Mouse (Mus musculus) ES-E14 (cell line): Measurements from ENCODE around the gene D13Ertd608e. TPM values are rescaled to one million over a fixed set of nuclear protein-coding genes. Genes with fewer than 3 reads are reported as not detected.
"Not testable (repeated sequence)": the region's sequence is repeated elsewhere in the genome, so short reads cannot be mapped to it uniquely, and the experiment has no call there.

Source experiments
- DNase-seq: peaks from one replicate; pipeline ENCODE4 v3.0.0-alpha.2; 2013; ENCODE audit warnings: low read depth, low spot score
- H3K27ac ChIP-seq: 2 replicates; pipeline ENCODE4 v1.5.1; 2012; ENCODE audit warnings: low read depth, mild to moderate bottlenecking, low read length, moderate library complexity, mixed read lengths; ENCODE audit not compliant: poor library complexity, insufficient read depth, severe bottlenecking
- H3K36me3 ChIP-seq: 2 replicates; pipeline ENCODE4 v1.6.1; 2012; ENCODE audit warnings: mild to moderate bottlenecking, low read length, moderate library complexity, mixed read lengths; ENCODE audit not compliant: control insufficient read depth, poor library complexity, insufficient read depth, severe bottlenecking
- H3K4me1 ChIP-seq, 2 experiments: fragments of 150-350 bp in 1 of 2; sonication (generic) in 1 of 2; 2 replicates each; pipeline ENCODE4 v1.6.1; 2012; ENCODE audit warnings: low read length in 2 of 2, mild to moderate bottlenecking in 1 of 2, mixed read lengths in 1 of 2; ENCODE audit not compliant: control insufficient read depth in 2 of 2, insufficient read depth in 2 of 2, poor library complexity in 1 of 2
- H3K4me3 ChIP-seq, 2 experiments: fragments of 150-350 bp in 1 of 2; sonication (generic) in 1 of 2; 2 replicates each; pipeline ENCODE4 v1.5.1; 2012; ENCODE audit warnings: low read length in 2 of 2, low read depth in 1 of 2, mild to moderate bottlenecking in 1 of 2, mixed read lengths in 1 of 2; ENCODE audit not compliant: insufficient read depth in 1 of 2, poor library complexity in 1 of 2, severe bottlenecking in 1 of 2
- H3K9ac ChIP-seq: 2 replicates; pipeline ENCODE4 v1.6.1; 2012; ENCODE audit warnings: low read depth, mild to moderate bottlenecking, low read length, mixed read lengths; ENCODE audit not compliant: poor library complexity, insufficient read depth, severe bottlenecking
- H3K9me3 ChIP-seq: fragments of 150-350 bp; sonication (generic); 2 replicates; pipeline ENCODE4 v1.6.1; 2012; ENCODE audit warnings: low read depth, mild to moderate bottlenecking, low read length; ENCODE audit not compliant: control insufficient read depth, insufficient read depth
- ZC3H11A ChIP-seq: IDR thresholded peaks from 2 replicates; pipeline ENCODE4 v1.6.1; 2012; ENCODE audit warnings: low read depth, mild to moderate bottlenecking, inconsistent platforms, low read length, borderline replicate concordance
- ZNF384 ChIP-seq: IDR thresholded peaks from 2 replicates; pipeline ENCODE4 v1.6.1; 2012; ENCODE audit warnings: low read depth, low read length, inconsistent platforms
- in situ Hi-C, 2 experiments: fragments of 600-800 bp; cut with MboI; formaldehyde crosslinking; loops; one replicate each; pipeline ENCODE4 v1.15.1; 2025; ENCODE audit warnings: low sequenced_read_pairs in 2 of 2, inconsistent platforms in 1 of 2; ENCODE audit not compliant: unreplicated experiment in 2 of 2
- total RNA-seq: library from RNA; depleted of rRNA; stranded (reverse); fragments of 300-350 nt; gene quantifications from 2 replicates; pipeline ENCODE4 v1.2.3, GENCODE M21; 2012

Gene D13Ertd608e
- total RNA-seq, 1 experiment: 7.9 TPM

DNA sequence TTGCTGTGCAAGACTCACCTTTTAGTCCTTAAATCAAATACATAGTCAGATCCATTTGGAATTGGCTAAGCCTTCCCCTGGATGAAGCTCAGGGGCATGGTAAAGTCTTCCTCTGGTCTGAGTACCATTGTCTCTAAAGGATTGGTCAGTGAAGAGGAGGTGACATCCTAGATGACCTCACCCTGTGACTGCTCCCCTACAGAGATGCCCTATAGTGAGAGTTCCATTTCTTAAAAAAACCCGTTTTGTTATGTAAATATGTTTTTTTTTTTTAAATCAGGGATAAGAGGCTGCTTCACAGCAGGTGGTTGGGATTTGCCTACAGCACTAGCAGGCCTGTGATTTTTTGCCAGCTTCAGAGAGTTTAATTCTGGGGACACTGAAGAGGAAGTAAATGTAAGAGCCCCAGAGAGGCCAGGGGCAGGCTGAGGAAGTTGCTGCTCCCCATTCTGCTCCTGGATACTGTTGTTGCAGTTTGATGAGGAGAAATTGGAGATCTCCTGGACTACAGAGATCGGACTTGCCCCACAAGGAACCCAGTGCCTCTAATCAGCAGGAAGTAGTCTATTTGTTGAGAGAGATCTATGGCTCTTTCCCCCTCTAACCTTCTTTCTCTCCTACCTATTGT lies 18.1 kb upstream of the D13Ertd608e start:
- no peak overlapping the region for H3K27ac ChIP-seq
- no peak for DNase-seq
- H3K9me3 ChIP-seq: no peaks in the 10 kb centered on the region
- no peak overlapping the region for H3K4me3 ChIP-seq
- no peak overlapping the region for H3K9ac ChIP-seq
- H3K4me1 ChIP-seq: no peaks in the 10 kb centered on the region
- in situ Hi-C loops: no loop called here
- TF ChIP-seq ZNF384 (peak; percentile 77), ZC3H11A (no peak)
- H3K36me3 ChIP-seq: no peaks in the 10 kb centered on the region

DNA sequence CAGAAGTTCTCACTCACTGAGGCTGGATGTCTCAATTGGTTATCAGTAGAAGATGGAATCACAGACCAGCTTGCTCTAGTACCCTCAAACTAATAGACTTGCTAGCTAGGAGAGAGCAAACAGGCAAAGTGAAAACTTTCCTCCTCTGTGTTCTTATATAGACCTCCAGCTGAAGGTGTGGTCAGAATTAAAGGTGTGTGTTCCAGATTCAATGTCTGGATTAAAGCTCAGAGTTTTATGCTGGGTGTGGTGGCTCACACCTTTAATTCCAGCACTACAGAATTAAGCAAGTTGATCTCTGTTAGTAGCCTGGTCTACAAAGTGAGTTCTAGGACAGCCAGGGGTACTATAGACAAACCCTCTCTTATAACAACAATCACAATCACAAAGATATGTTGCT lies 5.7 kb upstream of the D13Ertd608e start, which contains the start of gene AF067063:
Gene AF067063, minus strand, starts transcription at position 101 of the 400 bp plus-strand sequence.
- DNase-seq, H3K4me3 ChIP-seq, H3K36me3 ChIP-seq, H3K9me3 ChIP-seq, H3K4me1 ChIP-seq, H3K27ac ChIP-seq, H3K9ac ChIP-seq: not testable (repeated sequence)
- in situ Hi-C loops: loop anchor here in 1 of 2 experiments (10.0 kb wide), 1 partner anchor 395 kb away; no protein-coding TSS in a partner anchor

DNA sequence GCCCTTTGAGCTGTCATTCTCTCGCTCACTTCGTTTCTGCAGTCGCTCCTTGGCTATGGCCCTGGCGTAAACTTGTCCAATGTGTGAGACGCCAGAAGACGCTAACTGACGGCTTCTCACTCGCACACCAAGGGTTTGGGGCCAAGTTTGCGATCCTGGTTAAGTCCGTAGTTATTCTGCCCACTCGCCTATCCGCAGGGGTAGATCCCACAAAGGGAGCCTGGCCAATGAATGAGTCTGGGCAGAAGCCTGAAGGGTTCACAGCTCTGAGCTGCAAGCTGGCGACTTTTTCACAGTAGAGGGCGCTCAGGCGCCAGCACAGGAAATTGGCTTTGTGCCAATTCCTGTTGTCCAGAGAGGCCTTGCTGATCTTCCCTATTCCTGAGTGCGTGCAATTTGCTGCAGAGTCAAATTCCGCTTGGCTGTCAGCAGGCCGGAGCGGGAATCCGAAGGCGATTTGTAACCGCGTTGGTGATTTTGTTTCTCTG lies 562 bp downstream of the D13Ertd608e start:
- H3K4me1 ChIP-seq, H3K9ac ChIP-seq, DNase-seq, H3K27ac ChIP-seq, H3K36me3 ChIP-seq, H3K4me3 ChIP-seq, H3K9me3 ChIP-seq: not testable (repeated sequence)
- in situ Hi-C loops: loop anchor here in 1 of 2 experiments (10.0 kb wide), 1 partner anchor 388 kb away; no protein-coding TSS in a partner anchor

DNA sequence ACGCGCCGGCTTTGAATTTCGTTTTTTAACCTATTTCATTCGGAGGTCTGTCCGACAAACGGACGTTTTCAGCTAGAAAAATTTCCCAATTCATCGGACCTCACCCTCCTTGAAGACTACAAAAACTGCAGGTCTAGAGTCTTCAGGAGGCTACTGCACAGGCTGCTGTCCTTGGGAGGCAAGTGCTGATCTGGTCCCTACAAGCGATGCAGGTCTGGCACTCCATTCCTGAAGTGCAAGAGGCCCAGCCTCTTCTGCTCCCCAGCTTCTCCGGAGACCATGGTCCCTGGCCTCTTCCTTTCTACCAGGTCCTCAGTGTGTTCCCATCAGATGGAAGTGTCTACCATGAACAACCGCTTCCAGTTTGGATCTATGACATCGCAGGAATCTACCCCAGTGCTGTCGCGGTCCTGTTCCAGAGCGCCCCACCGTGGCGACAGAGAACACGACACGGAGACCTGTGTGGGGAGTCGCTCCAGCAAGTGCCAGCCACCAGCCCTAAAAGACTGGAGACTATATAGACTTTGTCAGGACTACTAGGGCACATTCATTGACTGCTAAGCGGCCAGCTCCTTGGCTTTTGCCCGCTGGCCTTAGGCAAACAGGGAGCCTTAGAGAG lies 2.0 kb downstream of the D13Ertd608e start:
- in situ Hi-C loops: loop anchor here in 1 of 2 experiments (10.0 kb wide), 1 partner anchor 387 kb away; no protein-coding TSS in a partner anchor
- H3K27ac ChIP-seq, H3K9ac ChIP-seq, H3K4me3 ChIP-seq, H3K4me1 ChIP-seq, H3K9me3 ChIP-seq, H3K36me3 ChIP-seq: not testable (repeated sequence)
- DNase-seq: peak; percentile 26

DNA sequence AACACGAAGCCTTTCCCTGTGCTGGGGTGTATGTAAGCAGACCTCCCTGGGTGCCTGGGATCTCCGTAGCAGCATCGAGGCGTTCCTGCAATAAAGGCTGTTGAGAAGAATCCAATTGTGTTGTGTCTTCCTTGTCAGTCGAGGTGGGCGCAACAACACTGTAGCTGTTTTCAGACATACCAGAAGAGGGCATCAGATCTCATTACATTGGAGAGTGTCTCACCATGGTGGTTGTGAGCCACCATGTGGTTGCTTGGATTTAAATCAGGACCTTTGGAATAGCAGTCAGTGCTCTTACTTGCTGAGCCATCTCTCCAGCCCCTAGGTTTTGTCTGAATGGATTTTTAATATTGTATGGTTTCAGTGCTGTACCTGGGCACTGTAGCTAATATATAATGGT lies 4.2 kb downstream of the D13Ertd608e start:
- not testable (repeated sequence) for H3K27ac ChIP-seq, DNase-seq, H3K4me3 ChIP-seq, H3K9ac ChIP-seq, H3K36me3 ChIP-seq, H3K9me3 ChIP-seq, H3K4me1 ChIP-seq
- in situ Hi-C loops: loop anchor here in 1 of 2 experiments (10.0 kb wide), 1 partner anchor 385 kb away; no protein-coding TSS in a partner anchor

DNA sequence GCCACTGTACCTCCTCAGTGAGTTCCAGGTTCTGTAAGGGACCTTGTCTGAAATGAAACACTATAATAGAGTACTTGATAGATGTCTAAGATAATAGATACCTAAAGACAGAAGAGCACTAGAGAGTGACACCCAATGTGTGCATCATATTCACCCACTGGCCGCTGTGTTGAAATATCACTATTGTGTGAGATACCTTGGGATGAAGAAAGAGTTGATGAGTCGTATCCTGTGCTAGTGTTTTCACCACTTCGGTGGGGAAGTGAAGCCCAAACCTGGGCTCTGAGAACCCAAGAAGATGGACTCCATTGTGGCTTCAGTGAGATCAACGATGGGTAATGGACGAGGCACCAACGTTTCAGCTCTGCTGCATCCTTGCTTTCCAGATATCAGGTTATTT lies 26.6 kb downstream of the D13Ertd608e start:
- H3K4me3 ChIP-seq, DNase-seq, H3K9ac ChIP-seq, in situ Hi-C loops, H3K27ac ChIP-seq, H3K4me1 ChIP-seq, H3K9me3 ChIP-seq, H3K36me3 ChIP-seq: not testable (repeated sequence)

DNA sequence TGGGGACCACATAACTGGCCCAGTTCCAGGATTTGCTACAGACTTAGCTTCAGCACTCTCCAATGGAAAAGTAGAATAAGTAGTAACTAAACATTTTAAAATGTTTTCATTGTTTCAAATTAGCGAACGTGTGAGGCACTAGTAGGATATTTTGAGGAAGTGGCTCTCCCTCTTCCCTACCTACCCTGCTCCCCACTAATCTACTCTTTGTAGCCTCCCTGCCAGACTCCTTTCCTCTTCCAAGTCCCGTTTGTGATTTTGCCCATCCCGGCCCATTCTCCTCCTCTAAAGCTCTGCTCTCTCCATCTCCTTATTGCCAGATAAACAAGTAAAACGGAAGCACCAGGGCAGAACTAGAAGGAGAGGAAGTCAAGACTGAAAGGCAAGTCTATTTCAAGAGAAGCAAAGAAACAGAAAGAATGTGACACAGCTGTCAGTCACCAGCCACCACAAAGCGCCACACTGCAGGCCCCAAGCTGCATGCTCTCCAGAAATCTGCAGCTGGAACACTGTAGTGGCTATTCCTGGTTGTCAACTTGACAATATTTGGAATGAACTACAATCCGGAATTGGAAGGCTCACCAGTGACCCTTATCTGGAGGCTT lies 28.7 kb downstream of the D13Ertd608e start:
- in situ Hi-C loops: not testable (repeated sequence)

DNA sequence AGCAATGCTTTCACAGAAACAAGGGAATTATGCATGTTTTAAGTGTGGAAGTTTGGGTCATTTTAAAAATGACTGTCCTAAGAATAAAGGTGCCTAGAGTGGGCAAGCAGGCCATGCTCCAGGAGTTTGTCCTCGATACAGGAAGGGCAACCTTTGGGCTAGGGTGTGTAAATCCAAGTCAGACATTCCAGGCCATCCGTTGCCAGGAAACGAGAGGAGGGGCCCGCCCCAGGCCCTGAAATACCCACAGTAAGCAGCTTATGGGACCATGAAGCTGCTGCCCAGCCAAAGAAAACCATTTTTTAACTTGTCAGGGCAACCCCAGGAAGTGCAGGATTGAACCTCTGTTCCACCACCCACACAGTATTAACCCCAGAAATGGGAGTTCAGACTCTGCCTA lies 51.1 kb downstream of the D13Ertd608e start:
- not testable (repeated sequence) for H3K9me3 ChIP-seq, H3K27ac ChIP-seq, H3K9ac ChIP-seq, H3K4me3 ChIP-seq, H3K4me1 ChIP-seq, H3K36me3 ChIP-seq
- in situ Hi-C loops: loop anchor here in 1 of 2 experiments (5.0 kb wide), 1 partner anchor 285 kb away; the partner anchor contains the start of gene Gm21818
- DNase-seq: peak; percentile 31

More for the DNA sequence above, 28.7 kb downstream of the D13Ertd608e start:
- not testable (repeated sequence) for H3K4me1 ChIP-seq, H3K9me3 ChIP-seq, H3K9ac ChIP-seq, H3K36me3 ChIP-seq, DNase-seq, H3K27ac ChIP-seq, H3K4me3 ChIP-seq
